Mouse (Mus musculus): Measurements from ENCODE around the gene Htr7. TPM values are rescaled to one million over a fixed set of nuclear protein-coding genes. Genes with fewer than 3 reads are reported as not detected.

Gene Htr7
- polyA plus RNA-seq, 1 experiment from 2014 or later: 0.60 TPM

DNA sequence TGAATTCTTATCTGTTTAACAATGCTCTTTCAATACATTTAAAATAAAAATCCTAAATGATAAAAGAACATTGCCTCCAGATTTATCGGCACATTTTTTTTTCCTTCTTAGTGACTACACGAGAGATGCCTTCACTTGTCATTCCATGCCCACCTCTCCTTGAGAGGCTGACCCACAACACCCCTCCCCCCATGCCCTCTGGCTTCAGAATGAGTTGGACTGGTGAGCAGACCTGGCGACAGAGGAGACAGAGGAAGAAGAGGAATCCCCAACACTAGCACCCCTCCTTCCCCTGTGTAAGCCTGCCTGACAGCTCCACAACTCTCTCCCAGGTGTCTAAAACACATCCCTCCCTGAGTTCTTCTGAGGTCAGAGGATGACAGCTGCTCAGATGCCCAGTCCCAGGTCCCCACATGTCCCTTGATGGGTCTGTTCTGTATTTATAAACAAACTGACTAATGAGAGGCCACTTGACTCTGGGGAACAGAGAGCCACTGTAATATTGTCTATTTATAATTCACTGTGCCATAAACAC, 132.3 kb downstream of the Htr7 start:
- 57% methylated on average over 3 of the region's 3 CpGs for WGBS
- Histone ChIP-seq H3K36me3 (no peaks in the 10 kb centered on the region), H3K9me3 (no peaks in the 10 kb centered on the region), H3K27me3 (no peaks in the 10 kb centered on the region), H3K4me2 (replicated peaks) (no peak overlapping the region), H3K9ac (no peak overlapping the region), H3K4me1 (no peaks in the 10 kb centered on the region), H3K27ac (no peak overlapping the region), H3K4me3 (no peak overlapping the region)
- ATAC-seq (ENCODE audit: low FRiP score, low read depth): no peak

DNA sequence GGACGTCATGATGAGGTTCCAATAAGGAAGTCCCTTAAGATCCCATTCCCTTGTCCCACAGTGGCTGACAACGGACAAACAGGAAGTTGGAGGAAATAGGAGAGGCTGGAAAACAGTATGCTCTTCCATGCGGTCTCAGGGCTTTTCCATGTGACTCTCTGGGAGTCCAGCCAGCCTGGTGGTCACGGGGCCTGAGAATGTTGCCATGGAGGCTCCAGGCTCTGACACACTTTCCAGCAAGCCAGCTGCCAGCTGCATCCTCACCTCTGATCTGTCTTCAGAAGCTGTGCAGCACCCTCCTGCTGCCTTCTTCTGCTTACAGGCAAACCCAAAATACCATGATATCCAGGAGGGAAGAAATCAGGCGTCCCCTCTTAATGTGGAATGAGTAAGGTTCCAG, 132.9 kb downstream of the Htr7 start:
- ATAC-seq (ENCODE audit: low FRiP score, low read depth): no peak

More for the DNA sequence above, 132.9 kb downstream of the Htr7 start:
- 52% methylated on average over 5 of the region's 5 CpGs for WGBS
- Histone ChIP-seq H3K27me3 (no peaks in the 10 kb centered on the region), H3K4me2 (replicated peaks) (no peak overlapping the region), H3K9me3 (no peaks in the 10 kb centered on the region), H3K27ac (no peak overlapping the region), H3K4me1 (no peaks in the 10 kb centered on the region), H3K4me3 (no peak overlapping the region), H3K9ac (no peak overlapping the region), H3K36me3 (no peaks in the 10 kb centered on the region)

Other genes with a start within 250 kb of the Htr7 start
- 78.2 and 82.0 TPM in 2 replicates for gene Rpp30, start 26.2 kb upstream of the Htr7 start, polyA plus RNA-seq (2015; fragmentation: Nextera tagmentation; extraction: Ambion mirVana)
- 1.7 and 2.8 TPM in 2 replicates for gene Ankrd1, start 62.6 kb upstream of the Htr7 start, polyA plus RNA-seq (2015; fragmentation: Nextera tagmentation; extraction: Ambion mirVana)